Mouse (Mus musculus) brown adipose tissue, adult 24 weeks (tissue): Measurements from ENCODE around the gene Ifnlr1. TPM values are rescaled to one million over a fixed set of nuclear protein-coding genes. Genes with fewer than 3 reads are reported as not detected.

Experiments
- H3K27ac ChIP-seq: fragments of 200-500 bp; replicated peaks from 2 replicates; pipeline ENCODE4 v1.5.1; 2012; ENCODE audit warnings: low read depth, mild to moderate bottlenecking, low read length
- H3K4me1 ChIP-seq: fragments of 200-500 bp; 2 replicates; pipeline ENCODE4 v1.6.1; 2012; ENCODE audit warnings: low read length, mixed read lengths; ENCODE audit not compliant: control insufficient read depth, insufficient read depth, insufficient read length
- H3K4me3 ChIP-seq: fragments of 200-500 bp; 2 replicates; pipeline ENCODE4 v1.5.1; 2012; ENCODE audit warnings: low read depth, mild to moderate bottlenecking, low read length, moderate library complexity; ENCODE audit not compliant: insufficient read depth
- polyA plus RNA-seq: library from polyadenylated mRNA; stranded (reverse); fragments of >200 nt; gene quantifications from 2 replicates; pipeline ENCODE4 v1.2.4, GENCODE M21; 2012; ENCODE audit not compliant: missing spikeins, insufficient read depth, insufficient read length

Gene Ifnlr1
- polyA plus RNA-seq, 1 experiment = not detected

- H3K27ac ChIP-seq = no peak overlapping the region
- no peaks in the 10 kb centered on the region for H3K4me1 ChIP-seq
- no peak overlapping the region for H3K4me3 ChIP-seq
These were observed 12.6 kb upstream of the Ifnlr1 start for GRCm38 (mm10) chr4:135673507-135673906.

GRCm38 (mm10) chr4:135674993-135675392 is 11.1 kb upstream of the Ifnlr1 start:
- Histone ChIP-seq H3K27ac (no peak overlapping the region), H3K4me1 (no peaks in the 10 kb centered on the region), H3K4me3 (no peak overlapping the region)

GRCm38 (mm10) chr4:135676476-135676875 is 9.6 kb upstream of the Ifnlr1 start:
- no peak overlapping the region for H3K27ac ChIP-seq
- no peaks in the 10 kb centered on the region for H3K4me1 ChIP-seq
- H3K4me3 ChIP-seq = no peak overlapping the region

GRCm38 (mm10) chr4:135679316-135679715 is 6.8 kb upstream of the Ifnlr1 start:
- Histone ChIP-seq H3K4me3 (no peak overlapping the region), H3K4me1 (no peaks in the 10 kb centered on the region), H3K27ac (no peak overlapping the region)

GRCm38 (mm10) chr4:135681789-135682188 is 4.3 kb upstream of the Ifnlr1 start:
- no peak overlapping the region for H3K27ac ChIP-seq

GRCm38 (mm10) chr4:135683553-135683952 is 2.5 kb upstream of the Ifnlr1 start:
- no peak overlapping the region for H3K27ac ChIP-seq
- no peaks in the 10 kb centered on the region for H3K4me1 ChIP-seq
- H3K4me3 ChIP-seq = no peak overlapping the region

More at GRCm38 (mm10) chr4:135681789-135682188, 4.3 kb upstream of the Ifnlr1 start:
- no peaks in the 10 kb centered on the region for H3K4me1 ChIP-seq
- no peak overlapping the region for H3K4me3 ChIP-seq

- H3K4me1 ChIP-seq = no peaks in the 10 kb centered on the region
- H3K27ac ChIP-seq = no peak overlapping the region
- no peak overlapping the region for H3K4me3 ChIP-seq
These were observed 1.4 kb upstream of the Ifnlr1 start for GRCm38 (mm10) chr4:135684731-135685130.

- no peaks in the 10 kb centered on the region for H3K4me1 ChIP-seq
- H3K4me3 ChIP-seq = peak overlapping the region; percentile 60
- no peak overlapping the region for H3K27ac ChIP-seq
These were observed 474 bp downstream of the Ifnlr1 start for GRCm38 (mm10) chr4:135686568-135686953.

GRCm38 (mm10) chr4:135689797-135690196 is 3.7 kb downstream of the Ifnlr1 start:
- H3K4me1 ChIP-seq = no peaks in the 10 kb centered on the region

GRCm38 (mm10) chr4:135690241-135690640 is 4.2 kb downstream of the Ifnlr1 start:
- H3K27ac ChIP-seq = no peak overlapping the region
- H3K4me1 ChIP-seq = no peaks in the 10 kb centered on the region
- no peak overlapping the region for H3K4me3 ChIP-seq

More at GRCm38 (mm10) chr4:135689797-135690196, 3.7 kb downstream of the Ifnlr1 start:
- H3K4me3 ChIP-seq = no peak overlapping the region
- H3K27ac ChIP-seq = no peak overlapping the region

- Histone ChIP-seq H3K4me1 (no peaks in the 10 kb centered on the region), H3K27ac (no peak overlapping the region), H3K4me3 (no peak overlapping the region)
These were observed 6.8 kb downstream of the Ifnlr1 start for GRCm38 (mm10) chr4:135692916-135693315.

- 0 out of 2 replicates have a peak, but pooled peaks cover 1% of the 10 kb centered on the region for H3K4me1 ChIP-seq
- no peak overlapping the region for H3K27ac ChIP-seq
- H3K4me3 ChIP-seq = no peak overlapping the region
These were observed 12.4 kb downstream of the Ifnlr1 start for GRCm38 (mm10) chr4:135698498-135698897.

- Histone ChIP-seq H3K4me3 (no peak overlapping the region), H3K4me1 (0 out of 2 replicates have a peak, but pooled peaks cover 4% of the 10 kb centered on the region), H3K27ac (0 out of 2 replicates have a peak overlapping the region, but pooled peaks have one; percentile 14)
These were observed 17.4 kb downstream of the Ifnlr1 start for GRCm38 (mm10) chr4:135703497-135703896.

- H3K4me1 ChIP-seq = 0 out of 2 replicates have a peak, but pooled peaks cover 4% of the 10 kb centered on the region
- no peak overlapping the region for H3K4me3 ChIP-seq
- no peak overlapping the region for H3K27ac ChIP-seq
These were observed 17.9 kb downstream of the Ifnlr1 start for GRCm38 (mm10) chr4:135704016-135704415.

GRCm38 (mm10) chr4:135706045-135706444 is 20.0 kb downstream of the Ifnlr1 start:
- H3K4me3 ChIP-seq = no peak overlapping the region
- no peak overlapping the region for H3K27ac ChIP-seq
- 0 out of 2 replicates have a peak, but pooled peaks cover 4% of the 10 kb centered on the region for H3K4me1 ChIP-seq

- peak overlapping the region; percentile 39 for H3K4me3 ChIP-seq
- H3K27ac ChIP-seq = no peak overlapping the region
- no peaks in the 10 kb centered on the region for H3K4me1 ChIP-seq
These were observed 23.0 kb downstream of the Ifnlr1 start for GRCm38 (mm10) chr4:135709072-135709564.
